Mouse (Mus musculus) lung, adult 2 months (tissue): ENCODE results near the gene 4931428L18Rik.

Experiments used
- CTCF ChIP-seq: fragments of 200-500 bp; IDR thresholded peaks from 2 replicates; pipeline ENCODE4 v1.5.1; 2011; ENCODE audit warnings: mild to moderate bottlenecking, low read length, control low read depth; ENCODE audit not compliant: insufficient read depth
- POLR2A ChIP-seq: fragments of 200-500 bp; IDR thresholded peaks from 2 replicates; pipeline ENCODE4 v1.6.1; 2011; ENCODE audit warnings: low read depth, mild to moderate bottlenecking, control low read depth, low read length, borderline replicate concordance; ENCODE audit errors: extremely low read depth

DNA sequence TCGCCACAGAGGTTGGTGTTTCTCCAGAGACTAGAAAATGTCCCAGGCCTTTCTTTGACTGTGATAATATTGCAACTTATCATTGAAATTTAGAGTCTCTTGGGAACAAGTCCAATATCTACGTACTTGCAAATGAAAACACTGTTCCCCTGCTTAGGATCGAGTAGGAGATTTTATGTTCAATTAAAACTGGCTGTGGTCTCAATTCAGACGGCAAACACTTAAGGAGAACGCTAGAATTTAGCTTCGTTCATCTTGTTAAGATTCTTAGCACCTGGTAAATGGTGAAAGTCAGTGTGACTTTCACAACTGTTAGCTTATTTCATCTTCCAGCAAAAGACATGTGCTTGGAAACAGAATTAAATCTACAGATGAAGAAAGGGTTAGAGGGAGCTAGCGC lies 17.1 kb downstream of the 4931428L18Rik start:
- no peak for TF ChIP-seq POLR2A
- no peak for TF ChIP-seq CTCF
